Mouse (Mus musculus): ENCODE measurements around the gene Zfp367.

DNA sequence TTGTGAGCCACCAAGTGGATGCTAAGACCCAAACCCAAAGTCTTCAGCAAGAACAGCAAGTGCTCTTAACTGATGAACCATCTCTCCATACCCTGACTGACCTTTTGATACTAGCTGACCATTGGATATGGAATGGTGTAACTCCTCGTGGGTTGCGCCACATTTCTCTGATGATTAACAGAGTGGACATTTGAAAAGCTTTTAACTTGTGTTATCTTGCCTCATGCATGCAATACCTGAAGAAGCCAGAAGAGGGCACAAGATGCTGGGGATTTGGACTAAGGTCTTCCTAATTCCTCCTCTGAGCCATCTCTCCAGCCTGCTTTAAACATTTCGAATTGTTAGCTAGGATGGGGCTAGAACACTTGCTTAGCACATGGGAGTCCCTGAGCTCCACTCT is 27.9 kb upstream of the Zfp367 start:
- TF ChIP-seq CTCF (IDR thresholded peaks at IDR 0.05; ENCODE audit: low read depth, low read length) (no peak), POLR2A (IDR thresholded peaks at IDR 0.05; ENCODE audit: borderline replicate concordance, low read depth, low read length) (no peak)
